Mouse (Mus musculus) CH12.LX (cell line): ENCODE results near the gene Hist1h2bg. TPM values are rescaled to one million over a fixed set of nuclear protein-coding genes. Genes with fewer than 3 reads are reported as not detected.

ENCODE experiments used
- DNase-seq: peaks from one replicate; pipeline ENCODE4 v3.0.0-alpha.2; 2013; ENCODE audit errors: extremely low read depth
- H3K27ac ChIP-seq: 2 replicates; pipeline ENCODE4 v1.5.1; 2012; ENCODE audit warnings: low read depth, mild to moderate bottlenecking, control low read depth, moderate library complexity; ENCODE audit not compliant: insufficient read depth
- H3K27me3 ChIP-seq: replicated peaks from 2 replicates; pipeline ENCODE3; 2012; ENCODE audit warnings: inconsistent platforms
- H3K36me3 ChIP-seq, 2 experiments: replicated peaks in 1 of 2; 2 replicates each; pipeline versions ENCODE3 to v1.6.1; 2012; ENCODE audit warnings: inconsistent platforms in 1 of 2, low read length in 1 of 2, mild to moderate bottlenecking in 1 of 2, mixed read lengths in 1 of 2, moderate library complexity in 1 of 2; ENCODE audit not compliant: control insufficient read depth in 1 of 2, insufficient read depth in 1 of 2
- H3K4me1 ChIP-seq, 2 experiments: 2 replicates each; pipeline ENCODE4 v1.6.1; 2012; ENCODE audit warnings: inconsistent platforms in 1 of 2, moderate library complexity in 1 of 2; ENCODE audit not compliant: insufficient read depth in 2 of 2, control insufficient read depth in 1 of 2
- H3K4me2 ChIP-seq: 2 replicates; pipeline ENCODE4 v1.6.1; 2012; ENCODE audit warnings: low read depth, mild to moderate bottlenecking, control low read depth; ENCODE audit not compliant: poor library complexity, insufficient read depth, severe bottlenecking
- H3K4me3 ChIP-seq, 3 experiments: fragments of 150-350 bp in 1 of 3; sonication (generic) in 1 of 3; replicated peaks in 1 of 3; 2 replicates each; pipeline versions ENCODE3 to v1.5.1; 2011 to 2012; ENCODE audit warnings: low read depth in 2 of 3, low read length in 2 of 3, mild to moderate bottlenecking in 2 of 3, moderate library complexity in 2 of 3, control low read depth in 1 of 3, improper control_type of control experiment in 1 of 3, inconsistent platforms in 1 of 3, mixed read lengths in 1 of 3; ENCODE audit not compliant: poor library complexity in 1 of 3
- H3K79me2 ChIP-seq: replicated peaks from 2 replicates; pipeline ENCODE4 v1.6.1; 2012; ENCODE audit warnings: mild to moderate bottlenecking, moderate library complexity; ENCODE audit not compliant: control insufficient read depth, poor library complexity, insufficient read depth, severe bottlenecking; ENCODE audit errors: extremely low read depth
- H3K9ac ChIP-seq: 2 replicates; pipeline ENCODE4 v1.6.1; 2012; ENCODE audit warnings: low read depth, mild to moderate bottlenecking, control low read depth, moderate library complexity; ENCODE audit not compliant: insufficient read depth
- H3K9me3 ChIP-seq: replicated peaks from 2 replicates; pipeline ENCODE3; 2012; ENCODE audit warnings: low read length, inconsistent platforms, mixed read lengths
- BHLHE40 ChIP-seq: IDR thresholded peaks from 2 replicates; pipeline ENCODE4 v1.6.1; 2011; ENCODE audit warnings: mild to moderate bottlenecking, low read depth, low read length, improper control_type of control experiment
- CHD1 ChIP-seq: IDR thresholded peaks from 2 replicates; pipeline ENCODE4 v1.6.1; 2012; ENCODE audit warnings: low read depth, low read length, improper control_type of control experiment, inconsistent platforms
- CHD2 ChIP-seq: IDR thresholded peaks from 2 replicates; pipeline ENCODE4 v1.6.1; 2011; ENCODE audit warnings: low read length, improper control_type of control experiment
- CTCF ChIP-seq, 2 experiments: IDR thresholded peaks in 1 of 2; conservative IDR thresholded peaks in 1 of 2; 2 replicates each; pipeline ENCODE4 v1.5.1; 2011 to 2012; ENCODE audit warnings: low read depth in 2 of 2, low read length in 2 of 2, improper control_type of control experiment in 1 of 2, inconsistent platforms in 1 of 2, mild to moderate bottlenecking in 1 of 2, moderate library complexity in 1 of 2
- E2F4 ChIP-seq: IDR thresholded peaks from 2 replicates; pipeline ENCODE4 v1.6.1; 2011; ENCODE audit warnings: low read depth, low read length, improper control_type of control experiment; ENCODE audit not compliant: insufficient replicate concordance
- ELF1 ChIP-seq: IDR thresholded peaks from 2 replicates; pipeline ENCODE4 v1.6.1; 2014; ENCODE audit warnings: low read depth, mild to moderate bottlenecking, inconsistent platforms, low read length, improper control_type of control experiment
- EP300 ChIP-seq: IDR thresholded peaks from 2 replicates; pipeline ENCODE4 v1.6.1; 2011; ENCODE audit warnings: low read length, improper control_type of control experiment
- ETS1 ChIP-seq: conservative IDR thresholded peaks from 2 replicates; pipeline ENCODE4 v1.6.1; 2012; ENCODE audit warnings: low read depth, mild to moderate bottlenecking, inconsistent platforms, low read length, improper control_type of control experiment, moderate library complexity
- GABPA ChIP-seq: IDR thresholded peaks from 2 replicates; pipeline ENCODE4 v1.6.1; 2012; ENCODE audit warnings: low read depth, low read length, improper control_type of control experiment, inconsistent platforms; ENCODE audit not compliant: insufficient replicate concordance
- HCFC1 ChIP-seq: IDR thresholded peaks from 2 replicates; pipeline ENCODE4 v1.6.1; 2012; ENCODE audit warnings: low read depth, mild to moderate bottlenecking, inconsistent platforms, low read length, improper control_type of control experiment
- IRF4 ChIP-seq: IDR thresholded peaks from 2 replicates; pipeline ENCODE4 v1.6.1; 2014; ENCODE audit warnings: low read depth, mild to moderate bottlenecking, inconsistent platforms, low read length, improper control_type of control experiment
- JUN ChIP-seq: IDR thresholded peaks from 2 replicates; pipeline ENCODE4 v1.6.1; 2011; ENCODE audit warnings: low read depth, mild to moderate bottlenecking, low read length, improper control_type of control experiment, moderate library complexity; ENCODE audit not compliant: insufficient read depth
- JUND ChIP-seq: conservative IDR thresholded peaks from 2 replicates; pipeline ENCODE4 v1.6.1; 2011; ENCODE audit warnings: low read depth, low read length, improper control_type of control experiment
- KAT2A ChIP-seq: IDR thresholded peaks from 2 replicates; pipeline ENCODE4 v1.6.1; 2012; ENCODE audit warnings: low read length, improper control_type of control experiment, inconsistent platforms; ENCODE audit not compliant: insufficient replicate concordance
- MAFK ChIP-seq: IDR thresholded peaks from 2 replicates; pipeline ENCODE4 v1.6.1; 2011; ENCODE audit warnings: low read length, improper control_type of control experiment; ENCODE audit not compliant: insufficient replicate concordance
- MAX ChIP-seq: IDR thresholded peaks from 2 replicates; pipeline ENCODE4 v1.6.1; 2011; ENCODE audit warnings: low read length, improper control_type of control experiment
- MAZ ChIP-seq: IDR thresholded peaks from 2 replicates; pipeline ENCODE4 v1.6.1; 2012; ENCODE audit warnings: low read depth, mild to moderate bottlenecking, inconsistent platforms, low read length, improper control_type of control experiment, moderate library complexity
- MEF2A ChIP-seq: IDR thresholded peaks from 2 replicates; pipeline ENCODE4 v1.6.1; 2014; ENCODE audit warnings: low read depth, mild to moderate bottlenecking, inconsistent platforms, low read length, improper control_type of control experiment, borderline replicate concordance
- MXI1 ChIP-seq: IDR thresholded peaks from 2 replicates; pipeline ENCODE4 v1.6.1; 2011; ENCODE audit warnings: mild to moderate bottlenecking, low read depth, low read length, improper control_type of control experiment
- MYC ChIP-seq: IDR thresholded peaks from 2 replicates; pipeline ENCODE4 v1.6.1; 2011; ENCODE audit warnings: low read depth, mild to moderate bottlenecking, improper control_type of control experiment, low read length
- NELFE ChIP-seq: IDR thresholded peaks from 2 replicates; pipeline ENCODE4 v1.6.1; 2011; ENCODE audit warnings: low read depth, low read length, improper control_type of control experiment
- NRF1 ChIP-seq: IDR thresholded peaks from 2 replicates; pipeline ENCODE4 v1.6.1; 2014; ENCODE audit warnings: low read depth, mild to moderate bottlenecking, inconsistent platforms, low read length, improper control_type of control experiment, moderate library complexity
- PAX5 ChIP-seq: IDR thresholded peaks from 2 replicates; pipeline ENCODE4 v1.6.1; 2012; ENCODE audit warnings: low read length, inconsistent platforms, mixed read lengths
- POLR2A ChIP-seq: IDR thresholded peaks from 2 replicates; pipeline ENCODE4 v1.6.1; 2011; ENCODE audit warnings: low read depth, mild to moderate bottlenecking, improper control_type of control experiment, low read length
- POLR2AphosphoS2 ChIP-seq: IDR thresholded peaks from 2 replicates; pipeline ENCODE4 v1.6.1; 2011; ENCODE audit warnings: low read depth, low read length, improper control_type of control experiment
- RAD21 ChIP-seq: IDR thresholded peaks from 2 replicates; pipeline ENCODE4 v1.6.1; 2011; ENCODE audit warnings: low read depth, mild to moderate bottlenecking, low read length, improper control_type of control experiment, moderate library complexity
- RCOR1 ChIP-seq: conservative IDR thresholded peaks from 2 replicates; pipeline ENCODE4 v1.6.1; 2012; ENCODE audit warnings: low read depth, mild to moderate bottlenecking, inconsistent platforms, low read length, improper control_type of control experiment
- SIN3A ChIP-seq: IDR thresholded peaks from 2 replicates; pipeline ENCODE4 v1.6.1; 2012; ENCODE audit warnings: low read length, improper control_type of control experiment, inconsistent platforms
- SMC3 ChIP-seq: IDR thresholded peaks from 2 replicates; pipeline ENCODE4 v1.6.1; 2011; ENCODE audit warnings: low read depth, low read length, improper control_type of control experiment
- TBP ChIP-seq: conservative IDR thresholded peaks from 2 replicates; pipeline ENCODE4 v1.6.1; 2011; ENCODE audit warnings: low read depth, low read length, improper control_type of control experiment
- TCF12 ChIP-seq: IDR thresholded peaks from 2 replicates; pipeline ENCODE4 v1.6.1; 2014; ENCODE audit warnings: low read depth, mild to moderate bottlenecking, inconsistent platforms, low read length, improper control_type of control experiment
- UBTF ChIP-seq: IDR thresholded peaks from 2 replicates; pipeline ENCODE4 v1.6.1; 2012; ENCODE audit warnings: low read depth, mild to moderate bottlenecking, inconsistent platforms, low read length, improper control_type of control experiment, moderate library complexity
- USF1 ChIP-seq: IDR thresholded peaks from 2 replicates; pipeline ENCODE4 v1.6.1; 2014; ENCODE audit warnings: low read depth, mild to moderate bottlenecking, inconsistent platforms, low read length, improper control_type of control experiment
- USF2 ChIP-seq: conservative IDR thresholded peaks from 2 replicates; pipeline ENCODE4 v1.6.1; 2011; ENCODE audit warnings: low read depth, low read length, improper control_type of control experiment
- ZC3H11A ChIP-seq: IDR thresholded peaks from 2 replicates; pipeline ENCODE4 v1.6.1; 2012; ENCODE audit warnings: low read depth, mild to moderate bottlenecking, inconsistent platforms, low read length, improper control_type of control experiment
- ZKSCAN1 ChIP-seq: IDR thresholded peaks from 2 replicates; pipeline ENCODE4 v1.6.1; 2012; ENCODE audit warnings: low read depth, inconsistent platforms, low read length, improper control_type of control experiment, borderline replicate concordance
- ZMIZ1 ChIP-seq: IDR thresholded peaks from 2 replicates; pipeline ENCODE4 v1.6.1; 2012; ENCODE audit warnings: low read depth, mild to moderate bottlenecking, inconsistent platforms, low read length, improper control_type of control experiment
- ZNF384 ChIP-seq: IDR thresholded peaks from 2 replicates; pipeline ENCODE4 v1.6.1; 2012; ENCODE audit warnings: low read depth, low read length, improper control_type of control experiment, inconsistent platforms
- dilution Hi-C: fragments of 300-500 bp; cut with MboI; formaldehyde crosslinking; loops from 2 replicates; pipeline ENCODE4 v1.14.3; 2020; ENCODE audit warnings: low sequenced_read_pairs; ENCODE audit not compliant: extremely low pct_unique_long_range_greater_than_20kb, extremely low pct_ligation_motif_present
- in situ Hi-C: fragments of 300-500 bp; cut with MboI; formaldehyde crosslinking; loops from 3 replicates; pipeline ENCODE4 v1.14.3; 2019; ENCODE audit warnings: low sequenced_read_pairs, low pct_ligation_motif_present, low pct_unique_long_range_greater_than_20kb, mixed read lengths
- polyA plus RNA-seq: library from polyadenylated mRNA; unstranded; fragments of >175 nt; gene quantifications from 2 replicates; pipeline ENCODE4 v1.2.1, GENCODE M21; 2012; ENCODE audit warnings: low read depth; ENCODE audit not compliant: insufficient read length
- total RNA-seq, 2 experiments: library from RNA; depleted of rRNA; stranded (reverse); fragments of 300-350 nt in 1 of 2; fragments of >200 nt in 1 of 2; gene quantifications; 2 replicates each; pipeline ENCODE4 v1.2.3; 2012 to 2014

Hist1h2bg gene
- total and polyA plus RNA-seq, 3 experiments, result 9.4 to 3,252 (median 136) TPM

DNA sequence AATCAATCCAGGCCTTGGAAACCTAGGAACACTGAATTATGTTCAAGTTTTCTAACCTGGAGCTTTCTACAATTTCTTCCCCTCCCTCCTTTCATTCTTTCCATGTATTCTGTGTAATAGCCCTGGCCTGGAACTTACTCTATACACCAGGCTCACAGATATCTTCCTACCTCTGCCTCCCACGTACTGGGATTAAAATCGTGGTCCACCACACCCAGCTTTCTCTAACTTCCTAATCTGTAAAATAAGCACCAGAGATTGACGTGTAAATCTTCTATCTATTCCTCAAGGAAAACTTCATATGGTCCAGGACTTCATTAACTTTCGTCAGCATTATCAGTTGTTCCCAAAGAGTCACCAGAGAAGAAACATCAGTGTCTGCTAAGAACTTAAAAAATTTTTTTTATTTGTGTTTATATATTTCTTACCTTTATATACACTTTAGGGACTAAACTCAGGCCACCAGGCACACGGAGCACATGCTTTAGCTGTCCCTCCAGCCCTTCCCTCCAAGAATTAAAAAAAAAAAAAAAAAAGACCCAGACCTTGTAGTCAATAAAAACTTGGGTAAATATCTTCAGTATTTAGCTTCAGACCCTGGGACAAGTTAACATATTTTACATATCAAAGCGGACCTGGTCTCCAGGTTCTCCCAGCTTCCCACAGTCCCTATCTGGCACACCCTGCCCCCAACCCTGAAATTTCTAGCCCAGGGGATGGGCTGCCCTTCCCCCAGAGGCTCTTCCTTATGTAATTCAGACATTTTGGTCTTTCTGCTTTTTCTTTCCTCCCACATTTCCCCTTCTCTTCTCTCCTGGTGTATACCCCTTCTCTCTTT, 11.2 kb downstream of the Hist1h2bg start:
- Histone ChIP-seq H3K27me3 (no peaks in the 10 kb centered on the region), H3K27ac (peak overlapping the region; percentile 92), H3K36me3 (no peaks in the 10 kb centered on the region), H3K9ac (peak overlapping the region; percentile 43), H3K4me3 (peak overlapping the region; percentile 35 to 65 (median 39)), H3K4me1 (peaks cover 3 to 38% of the 10 kb centered on the region in 2 experiments), H3K79me2 (no peaks in the 10 kb centered on the region), H3K4me2 (peak overlapping the region; percentile 78), H3K9me3 (no peaks in the 10 kb centered on the region)
- dilution Hi-C loops, result no loop called here
- in situ Hi-C loops, result no loop called here
- TF ChIP-seq SMC3 (no peak), CTCF (conservative IDR thresholded peaks at IDR 0.05 in 1 of 2, IDR thresholded peaks at IDR 0.05 in 1 of 2; ENCODE audit: low read depth in 2 of 2, low read length in 2 of 2) (no peak), POLR2AphosphoS2 (peak; percentile 92), MEF2A (no peak), CHD1 (peak; percentile 34; the same call in 1 of the 2 replicates), UBTF (no peak), RCOR1 (peak; percentile 40; the same call in 1 of the 2 replicates), PAX5 (no peak), EP300 (no peak), SIN3A (peak; percentile 18; the same call in 1 of the 2 replicates), MYC (peak; percentile 77), TCF12 (no peak), RAD21 (no peak), NELFE (no peak; the same call in 1 of the 2 replicates), HCFC1 (peak; percentile 28; the same call in 1 of the 2 replicates), NRF1 (no peak), POLR2A (no peak; the same call in 1 of the 2 replicates), USF2 (no peak), ZKSCAN1 (no peak), MAZ (no peak), JUN (peak; percentile 21; the same call in 1 of the 2 replicates), E2F4 (no peak), BHLHE40 (0 out of 2 replicates have a peak, but pooled peaks have one; percentile 4), ZC3H11A (no peak), CHD2 (peak; percentile 79), IRF4 (no peak; the same call in 1 of the 2 replicates), USF1 (no peak), JUND (0 out of 2 replicates have a peak, but pooled peaks have one; percentile 5), ZMIZ1 (no peak; the same call in 1 of the 2 replicates), ETS1 (no peak), TBP (no peak), GABPA (no peak), KAT2A (no peak), MAX (no peak; the same call in 1 of the 2 replicates), MAFK (0 out of 2 replicates have a peak, but pooled peaks have one; percentile 49), MXI1 (peak; percentile 38; the same call in 1 of the 2 replicates), ZNF384 (peak; percentile 84), ELF1 (peak; percentile 15; the same call in 1 of the 2 replicates)
- DNase-seq, result peak; percentile 59
